Mouse (Mus musculus): ENCODE data around the gene Pitpnc1.

- no peak for TF ChIP-seq CTCF (conservative IDR thresholded peaks at IDR 0.05; ENCODE audit: low read length)
- TF ChIP-seq POU5F1 (IDR thresholded peaks at IDR 0.05; ENCODE audit: borderline replicate concordance, low read length) = no peak
- TF ChIP-seq NANOG (IDR thresholded peaks at IDR 0.05; ENCODE audit: borderline replicate concordance, low read length) = no peak
These were observed 18.4 kb downstream of the Pitpnc1 start for GRCm38 (mm10) chr11:107452053-107452452.

Measured in E14TG2a.4 (cell line).